Mouse (Mus musculus) brain, adult 2 months (tissue): ENCODE results near the gene Cdk2ap2.
"Not testable (repeated sequence)": the region's sequence is repeated elsewhere in the genome, so short reads cannot be mapped to it uniquely, and the experiment has no call there.

Source experiments
- DNase-seq: peaks from one replicate; pipeline ENCODE4 v3.0.0; 2011; ENCODE audit warnings: low read depth, low spot score

Gene Cdk2ap2

DNA sequence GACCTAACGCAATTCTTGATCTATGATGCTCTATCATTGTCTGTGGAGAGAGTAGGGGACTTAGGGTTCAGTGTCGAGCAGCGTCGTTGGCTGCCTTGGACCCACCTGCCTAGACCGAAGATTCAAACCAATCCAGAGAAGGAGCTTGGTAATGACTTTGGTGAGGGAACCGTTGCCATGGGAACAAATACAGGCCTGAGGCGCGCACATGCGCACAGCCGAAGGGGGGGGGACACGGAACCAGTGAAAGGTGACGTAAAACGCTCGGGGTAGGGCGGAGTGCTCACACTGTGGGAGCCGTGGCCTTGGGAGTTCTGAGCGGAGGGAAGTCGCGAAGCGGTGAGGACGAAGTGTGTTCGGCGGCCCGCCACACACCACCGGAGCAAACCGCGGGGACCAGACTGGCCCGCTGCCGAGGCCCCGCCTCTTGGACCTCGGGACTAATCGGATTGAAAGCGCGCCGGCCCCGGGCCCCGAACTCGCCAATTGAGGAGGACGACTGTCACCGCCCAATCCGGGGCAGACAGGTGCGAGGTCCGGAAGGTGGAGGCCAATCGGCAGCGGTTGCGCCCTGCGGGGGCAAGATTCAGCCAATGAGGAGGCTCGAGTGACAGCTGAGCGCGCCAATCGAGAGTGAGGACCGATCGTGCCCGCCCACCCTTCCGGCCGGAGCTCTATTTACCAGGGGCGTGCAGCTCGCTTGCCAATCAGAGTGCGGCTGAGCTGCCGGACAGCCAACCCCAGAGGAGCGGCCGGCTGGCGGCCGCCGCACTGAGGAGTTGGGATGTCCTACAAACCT lies at the start of gene Cdk2ap2:
Cdk2ap2 (plus strand) TSS at position 541 of the 799 bp plus-strand sequence.
- DNase-seq: peak; percentile 100

GRCm38 (mm10) chr19:4047859-4048258 lies 49.1 kb upstream of the Cdk2ap2 start:
- peak; percentile 94 for DNase-seq

DNA sequence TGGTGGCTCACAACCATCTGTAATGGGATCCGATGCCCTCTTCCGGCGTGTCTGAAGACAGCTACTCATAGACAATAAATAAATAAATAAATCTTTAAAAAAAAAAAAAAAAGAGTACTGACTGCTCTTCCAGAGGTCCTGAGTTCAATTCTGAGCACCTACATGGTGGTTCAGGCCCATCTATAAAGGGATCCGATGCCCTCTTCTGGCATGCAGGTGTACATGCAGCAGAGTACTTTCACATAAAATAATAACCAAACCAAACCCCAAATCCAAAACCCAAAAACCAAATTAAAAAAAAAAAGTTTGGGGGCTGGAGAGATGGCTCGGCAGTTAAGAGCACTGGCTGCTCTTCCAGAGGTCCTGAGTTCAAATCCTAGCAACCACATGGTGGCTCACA lies 47.9 kb upstream of the Cdk2ap2 start:
- DNase-seq: not testable (repeated sequence)

DNA sequence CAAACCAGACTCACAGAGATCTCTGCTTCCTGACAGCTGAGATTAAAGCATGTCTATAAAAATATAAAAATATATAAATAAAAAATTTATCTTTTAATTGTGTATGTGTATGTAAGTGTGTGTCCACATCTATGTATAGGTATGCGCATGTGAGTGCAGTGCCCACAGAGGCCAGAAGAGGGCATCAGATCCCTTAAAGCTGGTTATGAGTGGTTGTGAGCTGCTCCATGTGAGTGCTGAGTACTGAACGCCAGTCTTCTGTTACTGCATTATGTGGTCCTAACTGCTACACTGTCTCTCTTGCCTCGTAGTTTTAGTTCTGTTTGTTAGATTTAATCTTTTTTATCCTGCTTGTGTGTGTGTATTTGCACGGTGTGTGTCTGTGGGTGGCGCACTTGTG lies 46.0 kb upstream of the Cdk2ap2 start:
- no peak for DNase-seq

DNA sequence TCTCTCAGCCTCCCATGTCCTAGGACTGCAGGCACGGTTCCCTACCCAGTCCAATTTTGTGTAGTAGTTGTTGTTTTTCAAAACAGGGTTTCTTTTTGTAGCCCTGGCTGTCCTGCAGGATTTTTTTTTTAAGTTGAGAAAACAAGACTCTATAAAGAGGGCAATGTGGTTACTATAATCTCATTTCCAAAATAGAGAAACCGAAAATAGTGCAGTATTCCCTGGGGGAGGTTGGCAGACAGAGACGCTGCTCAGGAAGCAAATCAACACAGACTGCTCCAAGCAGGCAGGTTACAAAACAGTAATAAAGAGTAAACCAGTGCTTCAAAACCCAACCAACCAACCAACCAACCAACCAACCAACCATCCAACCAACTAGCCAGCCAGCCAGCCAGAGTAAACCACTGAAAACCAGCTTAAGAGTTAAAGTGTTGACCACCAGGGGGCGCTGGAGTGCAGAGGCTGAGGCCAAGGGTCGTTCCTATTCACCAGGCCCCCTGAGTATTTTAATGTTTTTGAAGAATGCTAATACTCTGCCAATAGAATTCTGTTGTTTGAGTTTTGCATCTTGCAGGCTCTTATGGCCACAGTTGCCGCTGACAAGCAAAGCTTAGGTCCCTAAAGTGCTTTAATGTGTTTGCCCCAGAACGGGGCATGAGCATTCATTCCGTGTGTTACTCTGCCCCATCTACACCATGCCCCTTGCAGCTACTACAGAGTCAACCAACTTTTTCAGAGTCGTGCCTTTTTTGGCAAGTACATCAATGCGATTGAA lies 45.1 kb upstream of the Cdk2ap2 start:
- DNase-seq: peak; percentile 62

DNA sequence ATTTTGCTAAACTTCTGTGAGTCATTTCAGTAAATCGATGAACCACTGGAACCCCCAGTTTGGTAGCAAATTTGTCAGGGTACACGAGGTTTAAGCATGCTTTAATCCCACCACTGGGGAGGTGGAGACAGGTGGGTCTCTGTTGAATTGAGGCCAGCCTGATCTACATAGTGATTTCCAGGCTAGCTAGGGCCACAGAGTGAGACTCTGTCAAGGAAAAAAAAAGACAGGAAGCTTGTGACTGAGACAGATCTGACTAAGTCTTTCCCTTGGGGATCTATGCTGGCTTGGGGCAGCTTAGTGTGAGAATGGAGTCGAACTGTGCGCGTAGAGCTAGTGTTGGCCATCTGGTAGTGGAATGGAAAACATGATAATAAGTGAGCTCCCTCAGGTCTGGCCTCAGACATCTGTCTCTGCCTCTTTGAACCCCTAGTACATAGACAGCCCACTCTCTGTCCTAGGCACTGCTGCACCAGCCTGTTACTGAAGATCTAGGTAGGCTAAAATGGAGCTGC lies 44.4 kb upstream of the Cdk2ap2 start:
- DNase-seq: no peak

- DNase-seq: no peak
Observed at GRCm38 (mm10) chr19:4054613-4055012, 42.4 kb upstream of the Cdk2ap2 start.

GRCm38 (mm10) chr19:4055216-4055946 lies 41.6 kb upstream of the Cdk2ap2 start:
- DNase-seq: peak; percentile 91

DNA sequence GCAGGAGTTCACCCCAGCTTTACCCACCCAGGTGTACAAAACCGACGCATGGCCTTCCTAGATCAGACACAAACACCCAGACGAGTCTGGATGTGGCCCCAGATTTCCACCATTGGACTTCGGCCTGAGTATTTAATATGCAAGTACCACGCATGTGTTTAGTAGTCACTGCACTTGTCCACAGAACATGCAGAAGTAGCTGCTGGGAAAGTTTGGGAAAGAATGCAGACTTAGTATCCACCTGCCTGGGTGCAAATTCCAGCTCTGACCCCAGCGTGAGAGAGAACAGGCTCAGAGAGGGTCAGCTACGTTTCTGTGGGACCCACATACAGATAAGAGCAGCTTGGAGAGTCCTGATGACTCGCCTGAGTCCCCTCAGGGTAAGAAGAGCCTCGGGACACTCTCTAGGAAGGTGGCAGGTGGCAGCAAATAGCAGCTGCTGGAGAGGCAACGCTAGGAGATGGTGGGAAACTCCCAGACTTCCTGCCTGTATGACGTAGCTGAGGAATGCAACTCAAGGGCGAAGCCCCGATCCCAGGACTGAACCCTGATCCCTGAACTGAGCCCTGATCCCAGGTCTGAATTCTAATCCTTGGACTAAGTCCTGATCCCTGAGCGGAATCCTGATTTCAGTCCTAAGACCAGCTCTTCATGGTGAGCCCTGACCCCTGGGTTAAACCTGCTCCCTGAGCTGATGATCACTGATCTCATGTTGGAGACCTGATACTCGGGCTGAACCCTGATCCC lies 40.9 kb upstream of the Cdk2ap2 start:
- DNase-seq: no peak

GRCm38 (mm10) chr19:4056727-4057126 lies 40.3 kb upstream of the Cdk2ap2 start:
- no peak for DNase-seq

- no peak for DNase-seq
Observed at GRCm38 (mm10) chr19:4057389-4057788, 39.6 kb upstream of the Cdk2ap2 start.

DNA sequence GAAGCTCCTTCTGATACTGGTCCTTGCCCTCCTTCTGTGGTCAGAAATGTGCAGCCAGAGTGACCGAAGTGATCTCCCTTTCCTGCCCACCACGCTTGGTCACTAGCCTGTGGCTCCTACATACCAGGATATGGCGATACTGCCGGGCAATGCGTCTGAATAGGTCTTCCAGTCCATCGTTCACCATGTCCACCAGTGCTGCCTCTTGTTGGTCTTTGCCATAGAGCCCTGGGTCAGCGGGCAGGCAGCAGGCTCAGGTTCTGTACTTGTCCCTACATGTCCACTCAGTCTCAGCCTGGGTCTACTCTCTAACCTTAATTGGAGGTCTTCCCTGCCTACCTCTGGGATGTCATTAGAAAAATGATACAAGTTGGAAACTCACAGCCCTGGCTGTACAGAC lies 39.0 kb upstream of the Cdk2ap2 start:
- DNase-seq: no peak

- DNase-seq: no peak
Observed at GRCm38 (mm10) chr19:4058581-4058980, 38.4 kb upstream of the Cdk2ap2 start.

- DNase-seq: no peak
Observed at GRCm38 (mm10) chr19:4059069-4059740, 37.8 kb upstream of the Cdk2ap2 start, which contains the start of gene Gstp3. Gene Gstp3, minus strand, starts transcription at chr19:4059569.

DNA sequence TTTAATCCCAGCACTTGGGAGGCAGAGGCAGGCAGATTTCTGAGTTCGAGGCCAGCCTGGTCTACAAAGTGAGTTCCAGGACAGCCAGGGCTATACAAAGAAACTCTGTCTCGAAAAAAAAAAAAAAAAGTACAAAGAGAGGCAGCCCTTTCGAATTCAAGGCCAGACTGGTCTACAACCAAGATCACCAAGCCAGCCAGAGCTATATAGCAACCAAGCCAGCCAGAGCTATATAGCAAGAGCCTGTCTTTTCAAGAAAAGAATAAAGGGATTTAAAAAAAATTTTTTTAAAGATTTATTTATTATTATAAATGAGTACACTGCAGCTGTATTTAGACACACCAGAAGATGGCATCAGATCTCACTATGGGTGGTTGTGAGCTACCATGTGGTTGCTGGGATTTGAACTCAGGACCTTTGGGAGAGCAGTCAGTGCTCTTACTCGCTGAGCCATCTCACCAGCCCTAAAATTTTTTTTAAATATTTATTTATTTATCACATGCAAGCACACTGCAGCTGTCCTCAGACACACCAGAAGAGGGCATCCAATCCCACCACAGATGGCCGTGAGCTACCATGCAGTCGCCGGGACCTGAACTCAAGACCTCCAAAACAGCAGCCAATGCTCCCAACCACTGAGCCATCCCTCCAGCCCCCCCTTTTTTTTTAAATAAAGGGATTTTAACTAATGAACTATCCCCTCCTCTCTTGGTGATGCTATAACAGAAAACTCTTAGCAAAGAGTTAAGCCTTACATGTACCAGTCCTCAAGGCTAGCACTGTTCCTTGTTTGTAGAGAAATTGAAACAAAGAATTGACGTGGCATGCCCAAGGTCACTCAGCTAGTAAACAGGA lies 36.7 kb upstream of the Cdk2ap2 start:
- DNase-seq: not testable (repeated sequence)

DNA sequence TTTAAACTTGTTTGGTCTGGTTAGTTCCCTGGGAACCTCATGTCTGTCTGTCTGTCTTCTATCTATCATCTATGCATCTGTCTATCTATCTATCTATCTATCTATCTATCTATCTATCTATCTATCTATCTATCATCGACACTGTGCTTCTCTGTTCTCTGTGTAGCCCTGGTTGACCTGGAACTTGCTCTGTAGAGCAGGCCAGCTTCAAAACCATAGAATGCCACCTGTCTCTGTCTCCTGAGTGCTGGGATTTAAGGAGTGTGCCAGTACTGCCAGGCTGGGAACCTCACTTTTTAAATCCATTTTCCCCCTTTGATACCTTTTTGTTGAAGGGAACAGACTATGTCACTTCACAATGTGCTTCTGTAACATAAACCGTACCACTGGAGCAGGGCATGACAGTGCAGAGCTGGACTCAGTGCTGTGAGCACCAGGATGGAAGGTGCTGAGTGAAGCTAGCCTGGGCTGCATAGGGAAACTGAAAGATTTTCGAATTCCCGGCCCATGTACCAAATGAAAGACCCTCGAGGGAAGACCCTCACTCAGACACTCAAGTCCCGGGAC lies 36.0 kb upstream of the Cdk2ap2 start:
- no peak for DNase-seq

GRCm38 (mm10) chr19:4063357-4063756 lies 33.6 kb upstream of the Cdk2ap2 start:
- not testable (repeated sequence) for DNase-seq

DNA sequence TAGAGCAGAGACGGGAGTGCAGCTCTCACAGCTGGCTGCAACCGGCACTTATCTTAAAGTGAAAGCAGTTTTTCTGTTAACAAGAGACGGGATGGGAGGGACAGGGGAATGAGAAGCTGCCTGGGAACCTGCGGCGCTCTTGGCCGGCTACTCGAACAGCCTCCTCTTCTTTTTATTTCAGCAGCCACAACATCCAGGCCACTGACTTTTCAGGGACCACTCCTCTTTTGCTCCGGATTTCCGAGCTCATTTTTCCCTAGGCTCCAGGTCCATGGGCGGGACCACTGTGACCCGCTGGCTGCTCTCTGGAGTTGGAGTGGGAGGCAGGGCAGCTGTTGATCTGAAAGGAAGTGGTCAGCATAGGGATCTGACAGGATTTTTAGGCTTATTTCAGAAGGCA lies 32.5 kb upstream of the Cdk2ap2 start:
- not testable (repeated sequence) for DNase-seq

GRCm38 (mm10) chr19:4066280-4066679 lies 30.7 kb upstream of the Cdk2ap2 start:
- no peak for DNase-seq
